Mouse (Mus musculus): Measurements from ENCODE around the gene Ankdd1b.

Gene Ankdd1b

DNA sequence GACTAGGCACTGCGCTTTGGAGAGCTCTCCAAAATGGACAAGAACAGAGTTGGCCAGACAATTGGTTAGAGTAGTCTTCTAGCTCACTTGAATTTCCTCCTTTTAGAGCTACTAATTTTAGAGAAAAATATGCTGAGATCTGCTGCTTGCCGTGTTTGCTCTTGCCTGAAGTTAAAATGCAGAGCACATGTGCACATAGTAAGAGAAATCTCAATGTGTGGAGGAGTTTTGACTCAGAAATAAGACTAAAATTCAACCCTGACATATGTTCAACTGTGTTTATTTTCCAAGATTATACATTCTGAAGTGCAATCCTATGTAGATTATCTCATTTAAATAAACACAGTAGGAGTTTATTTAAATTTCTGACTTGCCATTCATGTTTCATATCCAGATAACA is 65.5 kb downstream of the Ankdd1b start:
- 51% methylated on average over 2 of the region's 2 CpGs for WGBS

DNA sequence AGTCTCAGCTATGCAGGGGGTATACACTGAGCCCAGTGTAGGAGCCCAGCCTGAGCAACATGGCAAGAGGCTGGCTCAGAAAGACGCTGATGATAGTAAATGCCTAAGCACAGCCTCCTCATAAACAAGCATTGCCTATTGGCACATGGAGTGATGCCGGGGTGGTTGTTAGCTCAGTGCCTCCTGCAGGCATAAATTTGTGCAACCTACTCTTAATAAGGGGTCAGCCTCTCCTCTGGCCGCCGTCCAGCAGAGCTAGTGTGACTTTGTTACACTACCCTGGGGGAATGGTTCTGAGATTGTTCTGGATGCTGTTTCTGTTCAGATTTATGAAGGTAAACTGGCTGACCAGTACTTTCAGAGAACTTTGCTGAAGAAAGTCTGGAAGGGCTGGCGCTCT is 69.7 kb downstream of the Ankdd1b start:
- WGBS, result 92% methylated on average over 5 of the region's 5 CpGs

DNA sequence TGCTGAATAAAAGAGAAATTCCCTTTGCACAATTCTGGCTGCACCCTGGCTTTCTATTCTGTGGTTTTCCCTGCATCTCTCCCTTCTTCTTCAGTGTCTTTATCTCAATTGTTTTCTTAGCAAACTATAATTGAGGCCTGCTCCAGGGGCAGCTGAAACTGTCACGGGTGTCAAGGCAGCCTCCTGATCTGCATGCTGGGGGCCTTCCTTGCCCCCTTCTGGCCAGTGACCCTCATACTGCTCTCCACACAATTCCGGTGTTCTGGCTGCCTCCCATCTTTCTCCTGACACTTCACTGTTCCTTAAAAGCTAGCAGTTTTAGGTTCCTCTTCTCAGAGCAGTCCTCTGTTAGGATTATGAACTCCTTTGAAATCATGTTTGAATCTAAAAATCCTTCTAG is 81.7 kb downstream of the Ankdd1b start:
- 28% methylated on average over 2 of the region's 2 CpGs for WGBS

DNA sequence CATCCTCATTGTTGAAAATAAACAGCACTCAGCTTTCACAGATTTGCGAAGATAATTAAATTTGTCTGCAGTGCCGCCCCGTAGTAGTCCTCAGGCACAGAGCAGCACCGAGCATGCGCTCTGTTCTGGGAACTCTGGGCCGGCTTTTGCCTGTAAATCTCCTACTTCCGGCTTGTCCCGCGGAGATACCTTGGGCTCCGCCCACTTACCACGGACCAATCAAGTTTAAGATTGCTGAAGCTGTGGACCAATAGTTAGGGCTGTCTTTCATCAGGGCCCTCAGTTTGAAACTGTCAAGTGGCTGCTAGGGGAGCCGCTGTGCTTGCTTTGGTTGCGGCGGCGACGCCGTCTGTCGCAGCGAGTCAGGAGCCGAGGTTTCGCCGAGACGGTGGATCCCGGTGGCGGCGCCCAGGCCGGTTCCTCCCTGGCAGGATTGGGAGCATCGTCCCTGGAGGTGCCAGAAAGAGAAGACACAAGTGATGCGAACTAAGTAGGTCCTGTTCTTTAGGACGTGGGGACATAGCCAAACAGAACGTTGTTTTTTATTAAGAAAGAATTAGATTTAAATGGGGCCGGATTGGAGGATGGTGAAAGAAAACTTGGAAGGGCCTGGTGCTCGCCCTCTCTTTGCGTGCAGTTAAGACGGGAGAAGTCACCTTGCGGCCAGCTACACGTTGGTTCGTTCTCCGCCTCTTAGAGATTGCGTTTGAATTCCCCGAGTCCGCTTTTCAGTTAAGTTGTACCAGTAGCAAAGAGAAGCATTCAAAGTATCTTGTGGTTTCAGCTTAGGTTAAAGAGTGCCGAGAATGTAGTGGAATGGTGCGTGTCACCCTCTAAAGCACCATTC is 82.7 kb downstream of the Ankdd1b start, which contains the start of gene Poc5:
Poc5 (plus strand) TSS at position 253 of the 847 bp plus-strand sequence.
- WGBS, result under 1% methylated on average over 44 of the region's 44 CpGs

DNA sequence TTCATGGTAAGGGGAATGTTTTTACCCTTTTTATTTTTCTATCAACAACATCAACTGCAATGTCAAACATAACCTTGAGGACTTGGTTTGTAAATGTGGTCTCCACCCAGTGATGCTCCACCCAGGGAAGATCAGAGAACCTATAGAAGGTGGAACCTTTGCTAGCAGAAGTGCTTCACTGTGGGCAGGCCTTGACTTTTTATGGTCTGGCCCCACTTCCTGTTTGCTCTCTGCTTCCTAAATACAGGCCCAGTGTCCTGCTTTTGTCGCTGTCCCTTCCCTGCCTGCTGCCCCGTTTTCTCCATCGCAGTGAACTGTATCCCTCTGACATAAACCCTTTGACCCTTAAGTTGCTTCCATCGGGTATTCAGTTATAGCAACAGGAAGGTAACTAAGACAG is 93.1 kb downstream of the Ankdd1b start:
- 86% methylated on average over 4 of the region's 4 CpGs for WGBS

DNA sequence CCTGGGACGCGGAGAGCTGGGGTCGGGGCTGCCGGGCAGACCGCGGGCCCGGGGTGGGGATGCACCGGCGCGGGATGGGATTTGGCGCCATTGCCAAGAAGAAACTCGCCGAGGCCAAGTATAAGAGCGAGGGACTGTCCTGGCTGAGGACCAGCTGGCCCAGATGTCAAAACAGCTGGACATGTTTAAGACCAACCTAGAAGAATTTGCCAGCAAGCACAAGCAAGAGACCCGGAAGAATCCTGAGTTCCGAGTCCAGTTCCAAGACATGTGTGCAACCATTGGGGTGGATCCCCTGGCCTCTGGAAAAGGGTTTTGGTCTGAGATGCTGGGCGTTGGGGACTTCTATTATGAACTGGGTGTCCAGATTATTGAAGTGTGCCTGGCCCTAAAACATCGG is 94.1 kb downstream of the Ankdd1b start:
- 90% methylated on average over 18 of the region's 18 CpGs for WGBS

DNA sequence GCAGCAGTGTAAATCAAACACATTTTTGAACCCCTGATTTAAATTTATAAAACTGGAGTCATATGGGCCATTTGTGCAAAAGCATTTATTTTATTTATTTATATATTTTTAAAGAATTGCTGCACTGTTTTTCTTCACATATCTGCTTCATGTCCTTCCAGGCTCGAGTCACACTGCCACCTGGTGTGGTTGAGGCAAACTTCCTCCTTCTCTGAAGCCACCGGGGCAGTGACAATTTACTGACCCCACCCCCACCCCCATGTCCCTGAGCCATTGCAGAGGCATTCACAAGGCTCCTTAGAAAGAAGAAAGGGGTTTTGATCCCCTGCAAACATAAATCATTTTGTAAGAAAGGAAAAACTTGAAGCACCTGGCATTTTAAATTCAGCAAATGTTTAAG is 95.5 kb downstream of the Ankdd1b start:
- 6% methylated on average over 2 of the region's 2 CpGs for WGBS
